Mouse (Mus musculus): ENCODE results near the gene Nrxn2. TPM values are rescaled to one million over a fixed set of nuclear protein-coding genes. Genes with fewer than 3 reads are reported as not detected.

Nrxn2 gene
- polyA plus RNA-seq, 1 experiment = 7.0 TPM

DNA sequence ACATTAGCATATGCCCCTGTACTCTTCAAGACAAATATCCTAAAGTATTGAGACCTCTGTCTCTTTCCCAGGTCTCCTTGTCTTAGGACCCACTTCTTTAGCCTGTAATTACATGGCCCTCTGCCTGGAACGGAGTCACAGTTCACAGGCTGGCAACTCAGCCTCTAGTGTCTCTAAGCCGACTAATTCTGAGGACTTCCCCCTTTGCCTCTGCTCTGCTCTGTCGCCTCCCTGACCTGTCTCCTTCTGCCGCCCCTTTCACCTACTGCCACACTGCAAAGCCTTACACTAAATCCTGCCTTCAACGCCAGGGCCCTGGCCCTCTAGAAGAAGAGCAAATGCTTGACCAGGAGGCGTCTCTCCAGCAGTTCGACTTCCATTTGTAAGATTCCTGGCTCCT lies 125.0 kb downstream of the Nrxn2 start:
- peaks cover 4% of the 10 kb centered on the region for H3K4me1 ChIP-seq (ENCODE audit: control insufficient read depth, insufficient read depth, low read length)
- no peaks in the 10 kb centered on the region for H3K36me3 ChIP-seq (ENCODE audit: control insufficient read depth, insufficient read depth, low read length, poor library complexity, severe bottlenecking)
- no peak overlapping the region for H3K27ac ChIP-seq (ENCODE audit: insufficient read depth, low read length)
- H3K4me3 ChIP-seq (ENCODE audit: low read depth, low read length) = no peak overlapping the region
- no peak overlapping the region for H3K9ac ChIP-seq (ENCODE audit: low read depth, poor library complexity, severe bottlenecking)
- H3K9me3 ChIP-seq (replicated peaks; ENCODE audit: control insufficient read depth, insufficient read depth, low read length, poor library complexity, severe bottlenecking) = no peaks in the 10 kb centered on the region
- TF ChIP-seq EP300 (IDR thresholded peaks at IDR 0.05; ENCODE audit: insufficient read depth, low read depth, low read length) = no peak
- no peak for TF ChIP-seq CTCF (IDR thresholded peaks at IDR 0.05; ENCODE audit: low read depth, low read length)
- no peak for TF ChIP-seq POLR2A (IDR thresholded peaks at IDR 0.05; ENCODE audit: insufficient read depth, low read length)
- no peaks in the 10 kb centered on the region for H3K27me3 ChIP-seq (ENCODE audit: control insufficient read depth, insufficient read depth, low read length, poor library complexity, severe bottlenecking)

DNA sequence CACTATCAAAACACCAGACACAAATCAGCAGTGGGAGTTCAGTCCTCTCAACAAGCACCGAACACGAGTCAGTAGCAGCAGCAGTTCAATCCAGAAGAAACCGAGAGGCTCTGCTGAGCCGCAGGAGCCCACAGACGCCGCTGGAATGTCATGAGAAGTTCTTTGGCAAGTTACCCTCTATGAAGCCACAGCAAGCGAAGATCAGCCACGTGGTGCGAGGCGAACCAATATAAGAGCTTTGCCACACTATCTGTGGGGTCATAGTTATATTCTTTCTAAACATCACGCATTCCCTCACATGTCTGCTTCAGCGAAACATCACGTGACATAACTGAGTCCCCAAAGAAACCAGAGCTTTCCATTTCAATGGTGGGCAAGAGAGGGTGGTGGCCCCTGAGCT lies 126.2 kb downstream of the Nrxn2 start:
- H3K36me3 ChIP-seq (ENCODE audit: control insufficient read depth, insufficient read depth, low read length, poor library complexity, severe bottlenecking) = no peaks in the 10 kb centered on the region
- TF ChIP-seq EP300 (IDR thresholded peaks at IDR 0.05; ENCODE audit: insufficient read depth, low read depth, low read length) (no peak), POLR2A (IDR thresholded peaks at IDR 0.05; ENCODE audit: insufficient read depth, low read length) (no peak), CTCF (IDR thresholded peaks at IDR 0.05; ENCODE audit: low read depth, low read length) (no peak)
- H3K4me1 ChIP-seq (ENCODE audit: control insufficient read depth, insufficient read depth, low read length) = peaks cover 4% of the 10 kb centered on the region
- no peak overlapping the region for H3K4me3 ChIP-seq (ENCODE audit: low read depth, low read length)
- no peaks in the 10 kb centered on the region for H3K27me3 ChIP-seq (ENCODE audit: control insufficient read depth, insufficient read depth, low read length, poor library complexity, severe bottlenecking)
- H3K9me3 ChIP-seq (replicated peaks; ENCODE audit: control insufficient read depth, insufficient read depth, low read length, poor library complexity, severe bottlenecking) = no peaks in the 10 kb centered on the region
- no peak overlapping the region for H3K27ac ChIP-seq (ENCODE audit: insufficient read depth, low read length)
- no peak overlapping the region for H3K9ac ChIP-seq (ENCODE audit: low read depth, poor library complexity, severe bottlenecking)

DNA sequence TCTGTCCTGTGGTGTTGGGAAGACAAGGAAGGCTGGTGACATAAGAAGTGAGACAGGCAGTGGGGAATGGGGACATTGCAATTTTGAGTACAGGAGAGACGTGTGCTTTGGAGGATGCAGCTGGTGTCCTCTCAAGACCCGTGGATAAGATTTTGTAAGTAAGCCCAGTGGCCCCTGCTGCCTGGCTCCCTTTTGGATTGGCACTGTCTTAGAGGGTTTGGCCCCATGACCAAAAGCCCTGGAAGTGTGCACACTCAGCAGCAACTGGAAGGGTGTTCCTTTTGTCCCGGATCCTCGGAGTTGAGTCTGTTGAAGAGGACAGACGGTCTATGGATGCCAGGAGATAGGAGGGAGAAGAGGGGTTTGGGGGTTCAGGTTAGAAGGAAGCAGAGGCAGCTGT lies 127.0 kb downstream of the Nrxn2 start:
- H3K4me3 ChIP-seq (ENCODE audit: low read depth, low read length) = no peak overlapping the region
- peaks cover 2% of the 10 kb centered on the region for H3K4me1 ChIP-seq (ENCODE audit: control insufficient read depth, insufficient read depth, low read length)
- H3K27me3 ChIP-seq (ENCODE audit: control insufficient read depth, insufficient read depth, low read length, poor library complexity, severe bottlenecking) = no peaks in the 10 kb centered on the region
- no peak overlapping the region for H3K9ac ChIP-seq (ENCODE audit: low read depth, poor library complexity, severe bottlenecking)
- no peaks in the 10 kb centered on the region for H3K36me3 ChIP-seq (ENCODE audit: control insufficient read depth, insufficient read depth, low read length, poor library complexity, severe bottlenecking)
- H3K27ac ChIP-seq (ENCODE audit: insufficient read depth, low read length) = no peak overlapping the region
- no peak for TF ChIP-seq EP300 (IDR thresholded peaks at IDR 0.05; ENCODE audit: insufficient read depth, low read depth, low read length)
- H3K9me3 ChIP-seq (replicated peaks; ENCODE audit: control insufficient read depth, insufficient read depth, low read length, poor library complexity, severe bottlenecking) = no peaks in the 10 kb centered on the region

GRCm38 (mm10) chr19:6546096-6546495 lies 127.6 kb downstream of the Nrxn2 start:
- no peak overlapping the region for H3K27ac ChIP-seq (ENCODE audit: insufficient read depth, low read length)
- H3K36me3 ChIP-seq (ENCODE audit: control insufficient read depth, insufficient read depth, low read length, poor library complexity, severe bottlenecking) = no peaks in the 10 kb centered on the region
- no peak overlapping the region for H3K9ac ChIP-seq (ENCODE audit: low read depth, poor library complexity, severe bottlenecking)
- H3K4me1 ChIP-seq (ENCODE audit: control insufficient read depth, insufficient read depth, low read length) = no peaks in the 10 kb centered on the region
- TF ChIP-seq EP300 (IDR thresholded peaks at IDR 0.05; ENCODE audit: insufficient read depth, low read depth, low read length) = no peak
- no peak for TF ChIP-seq CTCF (IDR thresholded peaks at IDR 0.05; ENCODE audit: low read depth, low read length)
- TF ChIP-seq POLR2A (IDR thresholded peaks at IDR 0.05; ENCODE audit: insufficient read depth, low read length) = no peak
- no peaks in the 10 kb centered on the region for H3K9me3 ChIP-seq (replicated peaks; ENCODE audit: control insufficient read depth, insufficient read depth, low read length, poor library complexity, severe bottlenecking)
- H3K4me3 ChIP-seq (ENCODE audit: low read depth, low read length) = no peak overlapping the region
- H3K27me3 ChIP-seq (ENCODE audit: control insufficient read depth, insufficient read depth, low read length, poor library complexity, severe bottlenecking) = no peaks in the 10 kb centered on the region

- TF ChIP-seq POLR2A (IDR thresholded peaks at IDR 0.05; ENCODE audit: insufficient read depth, low read length) (no peak), CTCF (IDR thresholded peaks at IDR 0.05; ENCODE audit: low read depth, low read length) (no peak), EP300 (IDR thresholded peaks at IDR 0.05; ENCODE audit: insufficient read depth, low read depth, low read length) (no peak)
- Histone ChIP-seq H3K4me3 (ENCODE audit: low read depth, low read length) (no peak overlapping the region), H3K4me1 (ENCODE audit: control insufficient read depth, insufficient read depth, low read length) (no peaks in the 10 kb centered on the region), H3K36me3 (ENCODE audit: control insufficient read depth, insufficient read depth, low read length, poor library complexity, severe bottlenecking) (no peaks in the 10 kb centered on the region), H3K27ac (ENCODE audit: insufficient read depth, low read length) (no peak overlapping the region), H3K9me3 (replicated peaks; ENCODE audit: control insufficient read depth, insufficient read depth, low read length, poor library complexity, severe bottlenecking) (no peaks in the 10 kb centered on the region), H3K27me3 (ENCODE audit: control insufficient read depth, insufficient read depth, low read length, poor library complexity, severe bottlenecking) (no peaks in the 10 kb centered on the region), H3K9ac (ENCODE audit: low read depth, poor library complexity, severe bottlenecking) (no peak overlapping the region)
Measured at GRCm38 (mm10) chr19:6547801-6548200, 129.3 kb downstream of the Nrxn2 start.

GRCm38 (mm10) chr19:6548431-6549410 lies 130.2 kb downstream of the Nrxn2 start:
- H3K36me3 ChIP-seq (ENCODE audit: control insufficient read depth, insufficient read depth, low read length, poor library complexity, severe bottlenecking) = no peaks in the 10 kb centered on the region
- no peaks in the 10 kb centered on the region for H3K9me3 ChIP-seq (replicated peaks; ENCODE audit: control insufficient read depth, insufficient read depth, low read length, poor library complexity, severe bottlenecking)
- H3K4me3 ChIP-seq (ENCODE audit: low read depth, low read length) = no peak overlapping the region
- no peak overlapping the region for H3K27ac ChIP-seq (ENCODE audit: insufficient read depth, low read length)
- no peaks in the 10 kb centered on the region for H3K4me1 ChIP-seq (ENCODE audit: control insufficient read depth, insufficient read depth, low read length)
- no peaks in the 10 kb centered on the region for H3K27me3 ChIP-seq (ENCODE audit: control insufficient read depth, insufficient read depth, low read length, poor library complexity, severe bottlenecking)
- H3K9ac ChIP-seq (ENCODE audit: low read depth, poor library complexity, severe bottlenecking) = no peak overlapping the region
- TF ChIP-seq POLR2A (IDR thresholded peaks at IDR 0.05; ENCODE audit: insufficient read depth, low read length) = no peak
- no peak for TF ChIP-seq EP300 (IDR thresholded peaks at IDR 0.05; ENCODE audit: insufficient read depth, low read depth, low read length)
- no peak for TF ChIP-seq CTCF (IDR thresholded peaks at IDR 0.05; ENCODE audit: low read depth, low read length)

Measured in ES-Bruce4 (cell line).